Mouse (Mus musculus): ENCODE results near the gene Klhdc4. TPM values are rescaled to one million over a fixed set of nuclear protein-coding genes. Genes with fewer than 3 reads are reported as not detected.

The Klhdc4 gene
- polyA plus RNA-seq, 1 experiment from 2014 or later: 51.5 TPM

- Histone ChIP-seq H3K4me2 (ENCODE audit: low read length) (no peak overlapping the region), H3K27me3 (replicated peaks; ENCODE audit: control insufficient read depth, insufficient read depth, low read length) (no peaks in the 10 kb centered on the region), H3K9ac (replicated peaks; ENCODE audit: low read depth, low read length) (no peak overlapping the region), H3K4me1 (replicated peaks; ENCODE audit: control insufficient read depth, insufficient read depth, low read length) (no peaks in the 10 kb centered on the region), H3K36me3 (ENCODE audit: control insufficient read depth, insufficient read depth) (peaks cover 7% of the 10 kb centered on the region), H3K9me3 (ENCODE audit: control insufficient read depth, low read length) (no peaks in the 10 kb centered on the region), H3K4me3 (replicated peaks; ENCODE audit: low read length) (no peak overlapping the region), H3K27ac (ENCODE audit: low read length) (no peak overlapping the region)
- no peak for ATAC-seq
- 98% methylated on average over 6 of the region's 6 CpGs for whole genome bisulfite sequencing
Measured at GRCm38 (mm10) chr8:121798401-121798800, 31.0 kb downstream of the Klhdc4 start.

GRCm38 (mm10) chr8:121796406-121796805 lies 33.0 kb downstream of the Klhdc4 start:
- Histone ChIP-seq H3K36me3 (ENCODE audit: control insufficient read depth, insufficient read depth) (peaks cover 4% of the 10 kb centered on the region; the same call in 1 of the 2 replicates), H3K4me1 (replicated peaks; ENCODE audit: control insufficient read depth, insufficient read depth, low read length) (no peaks in the 10 kb centered on the region), H3K4me2 (ENCODE audit: low read length) (no peak overlapping the region), H3K27me3 (replicated peaks; ENCODE audit: control insufficient read depth, insufficient read depth, low read length) (no peaks in the 10 kb centered on the region), H3K9me3 (ENCODE audit: control insufficient read depth, low read length) (no peaks in the 10 kb centered on the region), H3K9ac (replicated peaks; ENCODE audit: low read depth, low read length) (no peak overlapping the region), H3K27ac (ENCODE audit: low read length) (no peak overlapping the region), H3K4me3 (replicated peaks; ENCODE audit: low read length) (no peak overlapping the region)
- no peak for ATAC-seq
- WGBS: 90% methylated on average over 11 of the region's 11 CpGs

GRCm38 (mm10) chr8:121795461-121795860 lies 33.9 kb downstream of the Klhdc4 start:
- H3K36me3 ChIP-seq (ENCODE audit: control insufficient read depth, insufficient read depth): peaks cover 4% of the 10 kb centered on the region; the same call in 1 of the 2 replicates
- H3K4me1 ChIP-seq (replicated peaks; ENCODE audit: control insufficient read depth, insufficient read depth, low read length): no peaks in the 10 kb centered on the region
- H3K27me3 ChIP-seq (replicated peaks; ENCODE audit: control insufficient read depth, insufficient read depth, low read length): no peaks in the 10 kb centered on the region
- H3K27ac ChIP-seq (ENCODE audit: low read length): no peak overlapping the region
- no peak overlapping the region for H3K4me3 ChIP-seq (replicated peaks; ENCODE audit: low read length)
- WGBS: 93% methylated on average over 8 of the region's 8 CpGs
- H3K9ac ChIP-seq (replicated peaks; ENCODE audit: low read depth, low read length): no peak overlapping the region
- no peak overlapping the region for H3K4me2 ChIP-seq (ENCODE audit: low read length)
- ATAC-seq: no peak
- H3K9me3 ChIP-seq (ENCODE audit: control insufficient read depth, low read length): no peaks in the 10 kb centered on the region

GRCm38 (mm10) chr8:121794151-121794550 lies 35.2 kb downstream of the Klhdc4 start:
- Histone ChIP-seq H3K27ac (ENCODE audit: low read length) (no peak overlapping the region), H3K9me3 (ENCODE audit: control insufficient read depth, low read length) (no peaks in the 10 kb centered on the region), H3K4me2 (ENCODE audit: low read length) (no peak overlapping the region), H3K9ac (replicated peaks; ENCODE audit: low read depth, low read length) (no peak overlapping the region), H3K36me3 (ENCODE audit: control insufficient read depth, insufficient read depth) (peaks cover 4% of the 10 kb centered on the region; the same call in 1 of the 2 replicates), H3K27me3 (replicated peaks; ENCODE audit: control insufficient read depth, insufficient read depth, low read length) (no peaks in the 10 kb centered on the region), H3K4me1 (replicated peaks; ENCODE audit: control insufficient read depth, insufficient read depth, low read length) (no peaks in the 10 kb centered on the region), H3K4me3 (replicated peaks; ENCODE audit: low read length) (no peak overlapping the region)
- no peak for ATAC-seq
- WGBS: 47% methylated on average over 3 of the region's 3 CpGs

- Histone ChIP-seq H3K4me1 (replicated peaks; ENCODE audit: control insufficient read depth, insufficient read depth, low read length) (no peaks in the 10 kb centered on the region), H3K27me3 (replicated peaks; ENCODE audit: control insufficient read depth, insufficient read depth, low read length) (no peaks in the 10 kb centered on the region), H3K27ac (ENCODE audit: low read length) (no peak overlapping the region), H3K9me3 (ENCODE audit: control insufficient read depth, low read length) (no peaks in the 10 kb centered on the region), H3K36me3 (ENCODE audit: control insufficient read depth, insufficient read depth) (peaks cover 4% of the 10 kb centered on the region; the same call in 1 of the 2 replicates), H3K4me3 (replicated peaks; ENCODE audit: low read length) (no peak overlapping the region), H3K9ac (replicated peaks; ENCODE audit: low read depth, low read length) (no peak overlapping the region), H3K4me2 (ENCODE audit: low read length) (no peak overlapping the region)
- no peak for ATAC-seq
- 80% methylated on average over 4 of the region's 4 CpGs for WGBS
Measured at GRCm38 (mm10) chr8:121792627-121793026, 36.7 kb downstream of the Klhdc4 start.

- Histone ChIP-seq H3K27me3 (replicated peaks; ENCODE audit: control insufficient read depth, insufficient read depth, low read length) (no peaks in the 10 kb centered on the region), H3K9me3 (ENCODE audit: control insufficient read depth, low read length) (no peaks in the 10 kb centered on the region), H3K9ac (replicated peaks; ENCODE audit: low read depth, low read length) (no peak overlapping the region), H3K27ac (ENCODE audit: low read length) (no peak overlapping the region), H3K4me3 (replicated peaks; ENCODE audit: low read length) (no peak overlapping the region), H3K36me3 (ENCODE audit: control insufficient read depth, insufficient read depth) (peaks cover 4% of the 10 kb centered on the region; the same call in 1 of the 2 replicates), H3K4me1 (replicated peaks; ENCODE audit: control insufficient read depth, insufficient read depth, low read length) (no peaks in the 10 kb centered on the region), H3K4me2 (ENCODE audit: low read length) (no peak overlapping the region)
- 82% methylated on average over 7 of the region's 7 CpGs for WGBS
- ATAC-seq: no peak
Measured at GRCm38 (mm10) chr8:121792159-121792558, 37.2 kb downstream of the Klhdc4 start.

GRCm38 (mm10) chr8:121788786-121789185 lies 40.6 kb downstream of the Klhdc4 start:
- H3K4me2 ChIP-seq (ENCODE audit: low read length): no peak overlapping the region
- no peak overlapping the region for H3K4me3 ChIP-seq (replicated peaks; ENCODE audit: low read length)
- 0 out of 2 replicates have a peak, but pooled peaks cover 2% of the 10 kb centered on the region for H3K36me3 ChIP-seq (ENCODE audit: control insufficient read depth, insufficient read depth)
- no peak overlapping the region for H3K9ac ChIP-seq (replicated peaks; ENCODE audit: low read depth, low read length)
- H3K9me3 ChIP-seq (ENCODE audit: control insufficient read depth, low read length): no peaks in the 10 kb centered on the region
- H3K4me1 ChIP-seq (replicated peaks; ENCODE audit: control insufficient read depth, insufficient read depth, low read length): 0 out of 2 replicates have a peak, but pooled peaks cover 2% of the 10 kb centered on the region
- no peak for ATAC-seq
- no peak overlapping the region for H3K27ac ChIP-seq (ENCODE audit: low read length)
- 91% methylated on average over 8 of the region's 8 CpGs for WGBS
- no peaks in the 10 kb centered on the region for H3K27me3 ChIP-seq (replicated peaks; ENCODE audit: control insufficient read depth, insufficient read depth, low read length)

- no peak for ATAC-seq
- WGBS: 59% methylated on average over 10 of the region's 10 CpGs
- H3K27me3 ChIP-seq (replicated peaks; ENCODE audit: control insufficient read depth, insufficient read depth, low read length): no peaks in the 10 kb centered on the region
Measured at GRCm38 (mm10) chr8:121786542-121786941, 42.8 kb downstream of the Klhdc4 start.

GRCm38 (mm10) chr8:121782493-121782892 lies 46.9 kb downstream of the Klhdc4 start:
- Histone ChIP-seq H3K9ac (replicated peaks; ENCODE audit: low read depth, low read length) (no peak overlapping the region), H3K27me3 (replicated peaks; ENCODE audit: control insufficient read depth, insufficient read depth, low read length) (no peaks in the 10 kb centered on the region), H3K9me3 (ENCODE audit: control insufficient read depth, low read length) (no peaks in the 10 kb centered on the region), H3K36me3 (ENCODE audit: control insufficient read depth, insufficient read depth) (0 out of 2 replicates have a peak, but pooled peaks cover 2% of the 10 kb centered on the region), H3K4me2 (ENCODE audit: low read length) (no peak overlapping the region), H3K4me1 (replicated peaks; ENCODE audit: control insufficient read depth, insufficient read depth, low read length) (0 out of 2 replicates have a peak, but pooled peaks cover 2% of the 10 kb centered on the region), H3K27ac (ENCODE audit: low read length) (no peak overlapping the region), H3K4me3 (replicated peaks; ENCODE audit: low read length) (no peak overlapping the region)
- ATAC-seq: no peak
- WGBS: 63% methylated on average over 5 of the region's 5 CpGs

More at GRCm38 (mm10) chr8:121786542-121786941, 42.8 kb downstream of the Klhdc4 start:
- no peak overlapping the region for H3K9ac ChIP-seq (replicated peaks; ENCODE audit: low read depth, low read length)
- H3K4me1 ChIP-seq (replicated peaks; ENCODE audit: control insufficient read depth, insufficient read depth, low read length): 0 out of 2 replicates have a peak, but pooled peaks cover 2% of the 10 kb centered on the region
- no peaks in the 10 kb centered on the region for H3K9me3 ChIP-seq (ENCODE audit: control insufficient read depth, low read length)
- no peak overlapping the region for H3K4me3 ChIP-seq (replicated peaks; ENCODE audit: low read length)
- H3K36me3 ChIP-seq (ENCODE audit: control insufficient read depth, insufficient read depth): 0 out of 2 replicates have a peak, but pooled peaks cover 2% of the 10 kb centered on the region
- no peak overlapping the region for H3K27ac ChIP-seq (ENCODE audit: low read length)
- no peak overlapping the region for H3K4me2 ChIP-seq (ENCODE audit: low read length)

- Histone ChIP-seq H3K36me3 (ENCODE audit: control insufficient read depth, insufficient read depth) (no peaks in the 10 kb centered on the region), H3K27ac (ENCODE audit: low read length) (no peak overlapping the region), H3K9ac (replicated peaks; ENCODE audit: low read depth, low read length) (no peak overlapping the region), H3K4me3 (replicated peaks; ENCODE audit: low read length) (no peak overlapping the region), H3K9me3 (ENCODE audit: control insufficient read depth, low read length) (no peaks in the 10 kb centered on the region), H3K4me1 (replicated peaks; ENCODE audit: control insufficient read depth, insufficient read depth, low read length) (peaks cover 15% of the 10 kb centered on the region), H3K27me3 (replicated peaks; ENCODE audit: control insufficient read depth, insufficient read depth, low read length) (no peaks in the 10 kb centered on the region), H3K4me2 (ENCODE audit: low read length) (no peak overlapping the region)
- no peak for ATAC-seq
- WGBS: 92% methylated on average over 12 of the region's 12 CpGs
Measured at GRCm38 (mm10) chr8:121773876-121774275, 55.5 kb downstream of the Klhdc4 start.
